Mouse (Mus musculus) c-Kit-negative CD71-positive TER-119-positive erythroid progenitor cells, embryonic 14.5 days (primary cell): ENCODE data around the gene Phospho1.

Experiments
- DNase-seq: peaks from one replicate; pipeline ENCODE4 v3.0.0-alpha.2; 2013; ENCODE audit warnings: low read depth, low spot score

Gene Phospho1

GRCm38 (mm10) chr11:95824071-95824876 is at the start of gene Phospho1:
Gene Phospho1 (plus strand): TSS chr11:95824499.
- peak; percentile 84 for DNase-seq

- peak; percentile 73 for DNase-seq
Measured at GRCm38 (mm10) chr11:95777323-95778297, 46.7 kb upstream of the Phospho1 start.

GRCm38 (mm10) chr11:95778831-95779251 is 45.5 kb upstream of the Phospho1 start:
- DNase-seq, result peak; percentile 59

- DNase-seq, result no peak
Measured at GRCm38 (mm10) chr11:95779366-95779765, 44.9 kb upstream of the Phospho1 start.

GRCm38 (mm10) chr11:95780480-95780879 is 43.8 kb upstream of the Phospho1 start:
- DNase-seq, result no peak

- no peak for DNase-seq
Measured at GRCm38 (mm10) chr11:95781557-95781956, 42.7 kb upstream of the Phospho1 start.

GRCm38 (mm10) chr11:95783457-95783856 is 40.8 kb upstream of the Phospho1 start:
- DNase-seq, result no peak

- DNase-seq, result no peak
Measured at GRCm38 (mm10) chr11:95783958-95784357, 40.3 kb upstream of the Phospho1 start.

- no peak for DNase-seq
Measured at GRCm38 (mm10) chr11:95785675-95786074, 38.6 kb upstream of the Phospho1 start.

- DNase-seq, result no peak
Measured at GRCm38 (mm10) chr11:95786511-95786910, 37.8 kb upstream of the Phospho1 start.

- no peak for DNase-seq
Measured at GRCm38 (mm10) chr11:95789451-95789891, 34.8 kb upstream of the Phospho1 start.

- DNase-seq, result no peak
Measured at GRCm38 (mm10) chr11:95791787-95792186, 32.5 kb upstream of the Phospho1 start.

- no peak for DNase-seq
Measured at GRCm38 (mm10) chr11:95792950-95793509, 31.3 kb upstream of the Phospho1 start.

GRCm38 (mm10) chr11:95794201-95794600 is 30.1 kb upstream of the Phospho1 start:
- no peak for DNase-seq

- no peak for DNase-seq
Measured at GRCm38 (mm10) chr11:95795582-95795981, 28.7 kb upstream of the Phospho1 start.

GRCm38 (mm10) chr11:95805010-95805409 is 19.3 kb upstream of the Phospho1 start:
- DNase-seq, result no peak

- DNase-seq, result peak; percentile 71
Measured at GRCm38 (mm10) chr11:95805527-95805926, 18.8 kb upstream of the Phospho1 start.

- DNase-seq, result no peak
Measured at GRCm38 (mm10) chr11:95807884-95808283, 16.4 kb upstream of the Phospho1 start.

- DNase-seq, result peak; percentile 83
Measured at GRCm38 (mm10) chr11:95808448-95809011, 15.8 kb upstream of the Phospho1 start.

GRCm38 (mm10) chr11:95809603-95810002 is 14.7 kb upstream of the Phospho1 start:
- no peak for DNase-seq

- no peak for DNase-seq
Measured at GRCm38 (mm10) chr11:95810828-95811227, 13.5 kb upstream of the Phospho1 start.
